In the genomic region with DNA sequence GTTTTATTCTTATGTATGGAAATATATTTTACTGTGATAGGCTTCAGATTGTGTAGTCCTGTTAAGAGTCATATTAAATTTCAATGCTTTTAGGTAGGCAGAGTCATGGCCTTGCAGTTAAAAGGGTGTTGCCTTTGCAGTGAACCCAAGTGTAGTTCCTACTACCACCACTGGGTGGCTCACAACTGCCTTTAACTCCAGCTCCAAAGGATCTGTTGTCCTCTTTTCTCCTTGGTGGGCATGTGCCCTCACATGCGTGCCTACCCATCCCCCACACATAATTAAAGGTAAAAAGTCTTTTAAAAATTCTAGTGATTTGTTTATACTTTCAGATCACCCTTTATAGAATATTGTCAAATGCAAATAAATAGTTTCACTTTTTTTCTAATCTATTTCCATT, we compare ENCODE assay signal across 8 mouse cellular contexts. TPM values are rescaled to one million over a fixed set of nuclear protein-coding genes. Genes with fewer than 3 reads are reported as not detected.
DNase-seq lines count a peak whose midpoint lies in the region; ATAC-seq and TF ChIP-seq lines count a peak whose summit lies in the region.

No protein-coding gene starts in this region.

- peak; percentile 93 for TF ChIP-seq CTCF in gastrocnemius, adult 2 months (IDR thresholded peaks at IDR 0.05)
- TF ChIP-seq CTCF in kidney, adult 2 months (conservative IDR thresholded peaks at IDR 0.05; ENCODE audit: insufficient read depth, insufficient read length, low read depth, low read length): peak; percentile 79

- no peak overlapping the region for H3K27ac ChIP-seq in kidney, embryonic 16.5 days (ENCODE audit: low read length)
- no peak overlapping the region for H3K27ac ChIP-seq in gastrocnemius, adult 2 months
- H3K27ac ChIP-seq in kidney, adult 2 months (ENCODE audit: insufficient read depth, low read depth, low read length): no peak overlapping the region
- H3K27ac ChIP-seq in limb, embryonic 11.5 days (replicated peaks; ENCODE audit: low read depth, low read length): no peak overlapping the region

- peak; percentile 37 for DNase-seq in kidney, adult 11 months
- DNase-seq in cerebellum, postnatal 36 days: peak; percentile 76 to 83
- DNase-seq in gastrocnemius, adult 2 months: peak; percentile 68
- DNase-seq in kidney, adult 2 months: peak; percentile 79
- DNase-seq in limb, embryonic 11.5 days (ENCODE audit: low spot score): peak; percentile 83
- DNase-seq in natural killer cell, adult 2 months (ENCODE audit: low spot score in 2 of 2): peak; percentile 38 to 64
- DNase-seq in splenic B cell, adult 2 months (ENCODE audit: low read depth, low spot score): peak; percentile 85

- no peaks in the 10 kb centered on the region for H3K4me1 ChIP-seq in kidney, embryonic 16.5 days (ENCODE audit: insufficient read depth, low read length)
- H3K4me1 ChIP-seq in kidney, adult 2 months (ENCODE audit: control insufficient read depth, insufficient read depth, low read length): no peaks in the 10 kb centered on the region
- no peaks in the 10 kb centered on the region for H3K4me1 ChIP-seq in limb, embryonic 11.5 days (ENCODE audit: control insufficient read depth, insufficient read depth, low read length)

- no peaks in the 10 kb centered on the region for H3K36me3 ChIP-seq in kidney, embryonic 16.5 days (ENCODE audit: insufficient read depth, low read length)
- H3K36me3 ChIP-seq in kidney, adult 2 months (ENCODE audit: control insufficient read depth, insufficient read depth, low read length): peaks cover 4% of the 10 kb centered on the region
- H3K36me3 ChIP-seq in limb, embryonic 11.5 days (ENCODE audit: control insufficient read depth, insufficient read depth, low read length): peaks cover 2% of the 10 kb centered on the region; the same call in 1 of the 2 replicates
- H3K36me3 ChIP-seq in splenic B cell, adult 2 months (ENCODE audit: control insufficient read depth, insufficient read depth, low read length, poor library complexity, severe bottlenecking): peaks cover 1% of the 10 kb centered on the region; the same call in 1 of the 2 replicates

- intact Hi-C loops in gastrocnemius, adult 2 months (cut with DNase I): loop anchor here (1.0 kb wide), 1 partner anchor 436 kb away; no protein-coding TSS in a partner anchor

- no peak overlapping the region for H3K4me3 ChIP-seq in kidney, embryonic 16.5 days (ENCODE audit: low read length)
- no peak overlapping the region for H3K4me3 ChIP-seq in gastrocnemius, adult 2 months
- no peak overlapping the region for H3K4me3 ChIP-seq in kidney, adult 2 months (ENCODE audit: insufficient read depth, low read depth, low read length)
- H3K4me3 ChIP-seq in limb, embryonic 11.5 days (ENCODE audit: low read depth, low read length): no peak overlapping the region

- WGBS in kidney, embryonic 16.5 days: 0% methylated on average over 1 of the region's 1 CpGs
- 3% methylated on average over 1 of the region's 1 CpGs for WGBS in kidney, adult 2 months
- WGBS in limb, embryonic 11.5 days: 12% methylated on average over 1 of the region's 1 CpGs

- no peaks in the 10 kb centered on the region for H3K9me3 ChIP-seq in kidney, embryonic 16.5 days (ENCODE audit: low read length)
- H3K9me3 ChIP-seq in limb, embryonic 11.5 days (ENCODE audit: control insufficient read depth, low read length): no peaks in the 10 kb centered on the region

- no peak for ATAC-seq in kidney, embryonic 16.5 days (ENCODE audit: low FRiP score, low TSS enrichment)
- ATAC-seq in limb, embryonic 11.5 days (ENCODE audit: insufficient number of reproducible peaks, low FRiP score, low TSS enrichment, low read depth): 0 out of 2 replicates have a peak, but pooled peaks have one; percentile 44

- no peak for TF ChIP-seq POLR2A in kidney, adult 2 months (IDR thresholded peaks at IDR 0.05; ENCODE audit: low read depth, low read length)

- no peak overlapping the region for H3K4me2 ChIP-seq in kidney, embryonic 16.5 days (replicated peaks; ENCODE audit: low read depth, low read length)
- no peak overlapping the region for H3K4me2 ChIP-seq in limb, embryonic 11.5 days (ENCODE audit: low read depth, severe bottlenecking)

- no peak overlapping the region for H3K9ac ChIP-seq in kidney, embryonic 16.5 days (replicated peaks; ENCODE audit: low read length)
- no peak overlapping the region for H3K9ac ChIP-seq in limb, embryonic 11.5 days (ENCODE audit: low read length)

- no peaks in the 10 kb centered on the region for H3K27me3 ChIP-seq in kidney, embryonic 16.5 days (ENCODE audit: insufficient read depth, low read length)
- H3K27me3 ChIP-seq in kidney, adult 2 months (replicated peaks; ENCODE audit: control insufficient read depth, insufficient read depth, low read length): no peaks in the 10 kb centered on the region
- H3K27me3 ChIP-seq in limb, embryonic 11.5 days (ENCODE audit: control insufficient read depth, insufficient read depth, low read length): no peaks in the 10 kb centered on the region
- no peaks in the 10 kb centered on the region for H3K27me3 ChIP-seq in splenic B cell, adult 2 months (ENCODE audit: control insufficient read depth, insufficient read depth, low read length, poor library complexity, severe bottlenecking)

RNA-seq across cellular contexts. Expression of a gene that starts 31.5 kb away (rescaled TPM):
- polyA plus RNA-seq in kidney, embryonic 16.5 days (2015; fragmentation: Nextera tagmentation; extraction: Ambion mirVana): 0.06 and 0.22 TPM in 2 replicates
- under 1 TPM; 0.17 to 0.28 TPM for total RNA-seq in gastrocnemius, adult 2 months (2021)
- polyA plus RNA-seq in kidney, adult 2 months (2012; rRNA removed): 0.24 and 1.8 TPM in 2 replicates
- 0.05 and 0.14 TPM in 2 replicates for polyA plus RNA-seq in limb, embryonic 11.5 days (2014; fragmentation: Nextera tagmentation; extraction: Ambion mirVana)

RNA-seq across cellular contexts. Expression of a gene that starts 34.0 kb away (rescaled TPM):
- 30.9 and 37.0 TPM in 2 replicates for polyA plus RNA-seq in kidney, embryonic 16.5 days (2015; fragmentation: Nextera tagmentation; extraction: Ambion mirVana)
- total RNA-seq in gastrocnemius, adult 2 months (2021): 10 to 100 TPM; 21.4 to 22.4 TPM
- polyA plus RNA-seq in kidney, adult 2 months (2012; rRNA removed): 17.4 and 18.1 TPM in 2 replicates
- polyA plus RNA-seq in limb, embryonic 11.5 days (2014; fragmentation: Nextera tagmentation; extraction: Ambion mirVana): 28.4 and 29.7 TPM in 2 replicates

RNA-seq across cellular contexts. Expression of a gene that starts 34.1 kb away (rescaled TPM):
- 25.3 and 26.2 TPM in 2 replicates for polyA plus RNA-seq in kidney, embryonic 16.5 days (2015; fragmentation: Nextera tagmentation; extraction: Ambion mirVana)
- total RNA-seq in gastrocnemius, adult 2 months (2021): 1 to 10 TPM; 3.6 to 3.8 TPM
- 23.1 and 24.9 TPM in 2 replicates for polyA plus RNA-seq in kidney, adult 2 months (2012; rRNA removed)
- 11.1 and 13.4 TPM in 2 replicates for polyA plus RNA-seq in limb, embryonic 11.5 days (2014; fragmentation: Nextera tagmentation; extraction: Ambion mirVana)
